Mouse (Mus musculus) embryo, embryonic 10.5 days (tissue): Measurements from ENCODE around the gene Vdac1.

Source experiments
- DNase-seq: peaks from one replicate; pipeline ENCODE4 v3.0.0-alpha.2; 2015; ENCODE audit warnings: low spot score

Gene Vdac1

DNA sequence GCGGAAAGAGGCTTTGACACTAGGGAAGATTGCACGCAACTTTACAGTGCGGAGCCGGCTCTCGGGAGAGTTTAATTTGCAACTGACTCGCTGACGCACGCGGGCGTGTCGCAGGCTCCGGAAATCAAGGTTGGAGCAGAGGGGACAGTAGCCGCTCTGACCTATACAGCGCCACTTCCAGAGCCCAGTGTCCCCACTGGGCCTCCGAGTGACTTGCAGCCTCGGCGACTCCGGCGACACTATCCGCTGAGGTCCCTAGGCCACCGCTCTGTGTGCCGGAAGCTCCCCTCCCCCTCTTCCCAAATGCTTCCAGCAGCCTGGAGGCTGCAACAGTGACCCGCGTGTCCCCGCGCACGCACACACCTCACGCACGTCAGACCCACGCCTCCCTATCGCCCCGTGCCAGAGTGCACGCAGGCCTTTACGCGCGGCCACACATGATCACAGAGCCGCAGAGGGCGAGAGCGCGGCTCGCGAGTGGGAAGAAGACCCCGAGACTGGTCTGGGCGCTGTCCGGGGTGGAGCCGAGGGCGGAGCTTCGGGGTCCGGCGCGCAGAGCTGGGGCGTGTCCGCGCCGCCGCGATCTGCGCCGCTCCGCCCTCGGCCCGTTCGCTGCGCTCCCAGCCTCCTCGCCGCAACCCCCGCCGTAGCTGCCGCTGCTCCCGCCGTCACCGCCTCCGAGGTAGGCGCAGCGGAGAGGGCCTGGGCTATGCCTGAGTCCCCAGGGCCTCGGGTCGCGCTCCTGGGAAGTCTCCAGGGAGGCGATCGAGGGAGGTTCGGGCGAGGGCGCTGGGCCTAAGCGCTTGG is at the start of gene Vdac1:
TSS of gene Vdac1 (plus strand) at position 390 of the 807 bp plus-strand sequence.
- peak; percentile 90 for DNase-seq

DNA sequence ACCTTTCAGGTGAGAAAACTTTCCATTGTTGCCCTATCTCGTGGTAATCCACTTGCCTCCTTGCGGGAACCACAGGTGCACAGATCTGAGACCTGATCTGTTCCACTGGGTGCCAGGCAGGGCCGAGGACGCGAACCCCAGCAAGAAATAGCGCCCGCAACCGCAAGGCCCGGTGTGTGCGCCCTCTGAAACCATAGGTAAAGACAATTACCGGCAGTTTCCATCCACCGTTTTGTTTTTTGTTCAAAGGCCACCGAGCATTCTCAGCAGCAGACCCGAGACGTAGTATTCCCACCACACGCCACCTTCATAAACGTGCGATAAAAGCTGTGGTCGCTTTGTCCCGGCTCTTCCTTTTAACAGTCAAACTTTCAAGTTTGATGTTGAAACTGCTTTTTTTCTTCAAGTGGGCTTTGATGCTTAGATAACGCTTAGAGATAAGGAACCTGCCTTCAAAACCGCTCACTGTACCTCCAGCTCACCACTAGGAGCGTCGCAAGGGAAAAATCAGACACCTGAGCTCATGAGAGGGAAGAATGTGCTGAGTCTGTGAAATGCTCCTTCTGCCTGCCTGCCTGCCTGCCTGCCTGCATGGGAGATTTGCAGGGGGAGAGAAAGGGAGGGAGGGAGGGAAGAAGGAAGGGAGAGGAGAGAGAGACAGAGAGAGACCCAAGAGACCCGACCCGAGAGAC is 46.4 kb upstream of the Vdac1 start:
- peak; percentile 40 for DNase-seq

DNA sequence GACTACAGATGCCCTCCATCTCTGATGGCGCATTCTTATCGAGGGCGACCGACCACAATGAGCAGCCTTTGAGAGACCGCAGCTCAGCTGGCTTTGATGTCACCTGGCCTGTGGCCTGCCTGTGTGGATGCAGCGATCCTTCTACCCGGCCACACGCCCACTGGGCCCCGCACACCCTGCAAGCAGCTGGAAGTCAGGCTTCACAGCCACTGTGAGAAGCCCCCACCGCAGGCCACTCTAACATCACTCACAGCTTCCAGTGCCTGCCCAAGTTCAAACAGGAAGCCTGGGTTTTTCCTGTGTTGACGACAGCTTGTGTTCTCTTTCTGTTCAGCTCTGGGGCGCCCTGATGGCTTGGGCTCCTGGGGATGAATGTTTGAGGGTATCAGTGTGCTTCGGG is 42.2 kb upstream of the Vdac1 start:
- DNase-seq: no peak

DNA sequence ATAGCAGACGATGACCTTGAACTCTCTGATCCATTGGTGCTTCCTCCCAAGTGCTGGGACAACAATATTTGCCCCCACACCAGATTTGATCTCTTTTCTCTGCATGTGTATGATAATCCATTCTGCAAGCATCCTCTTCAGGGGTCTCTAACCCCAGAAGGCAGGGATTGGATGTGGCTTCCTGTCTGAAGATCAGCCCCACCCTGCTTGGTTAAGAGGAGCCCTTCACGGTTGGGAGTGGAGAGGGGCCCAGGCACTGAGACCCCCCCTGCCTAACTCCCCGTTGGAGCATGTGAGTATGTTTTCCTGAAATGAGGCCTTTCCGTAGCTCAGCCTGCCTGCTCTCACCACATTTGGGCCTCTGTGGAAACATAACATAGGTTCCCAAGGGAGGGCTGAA is 41.0 kb upstream of the Vdac1 start:
- DNase-seq: no peak

DNA sequence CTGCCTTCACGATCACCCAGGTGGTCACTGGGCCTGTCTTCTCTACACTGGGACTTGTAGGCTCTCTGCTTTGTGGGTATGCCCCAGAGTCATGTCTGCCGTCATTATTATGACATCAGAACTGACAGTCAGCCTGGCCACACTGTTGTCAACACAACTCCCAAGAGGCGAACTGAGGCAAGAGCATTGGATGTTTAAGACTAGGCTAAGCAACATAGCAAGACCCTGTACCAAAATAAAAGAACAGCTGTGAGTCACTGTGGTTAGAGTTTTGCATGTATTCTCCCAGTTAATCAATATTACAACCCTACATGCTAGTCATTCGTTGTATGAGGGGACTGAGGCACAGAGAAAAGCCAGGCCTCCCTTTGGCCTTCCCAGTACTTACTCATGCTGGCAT is 40.1 kb upstream of the Vdac1 start:
- no peak for DNase-seq

DNA sequence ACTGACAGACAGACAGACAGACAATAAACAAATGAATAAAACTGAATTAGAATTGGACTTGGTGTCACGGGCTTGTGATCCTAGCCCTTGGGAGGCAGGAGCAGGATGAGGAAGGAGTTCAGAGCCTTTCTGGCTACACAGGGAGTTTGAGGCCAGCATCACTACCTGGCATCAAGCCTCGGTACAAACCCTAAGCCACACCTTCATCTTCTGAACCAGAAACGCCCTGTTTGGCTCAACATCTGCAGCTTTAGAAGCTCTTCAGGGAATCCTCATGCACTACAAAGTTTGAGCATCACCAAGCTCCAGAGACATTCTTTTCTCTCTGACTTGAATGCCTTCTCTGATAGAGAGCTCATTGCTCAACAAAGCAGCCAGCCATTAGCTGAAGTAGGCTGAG is 39.1 kb upstream of the Vdac1 start:
- DNase-seq: no peak

DNA sequence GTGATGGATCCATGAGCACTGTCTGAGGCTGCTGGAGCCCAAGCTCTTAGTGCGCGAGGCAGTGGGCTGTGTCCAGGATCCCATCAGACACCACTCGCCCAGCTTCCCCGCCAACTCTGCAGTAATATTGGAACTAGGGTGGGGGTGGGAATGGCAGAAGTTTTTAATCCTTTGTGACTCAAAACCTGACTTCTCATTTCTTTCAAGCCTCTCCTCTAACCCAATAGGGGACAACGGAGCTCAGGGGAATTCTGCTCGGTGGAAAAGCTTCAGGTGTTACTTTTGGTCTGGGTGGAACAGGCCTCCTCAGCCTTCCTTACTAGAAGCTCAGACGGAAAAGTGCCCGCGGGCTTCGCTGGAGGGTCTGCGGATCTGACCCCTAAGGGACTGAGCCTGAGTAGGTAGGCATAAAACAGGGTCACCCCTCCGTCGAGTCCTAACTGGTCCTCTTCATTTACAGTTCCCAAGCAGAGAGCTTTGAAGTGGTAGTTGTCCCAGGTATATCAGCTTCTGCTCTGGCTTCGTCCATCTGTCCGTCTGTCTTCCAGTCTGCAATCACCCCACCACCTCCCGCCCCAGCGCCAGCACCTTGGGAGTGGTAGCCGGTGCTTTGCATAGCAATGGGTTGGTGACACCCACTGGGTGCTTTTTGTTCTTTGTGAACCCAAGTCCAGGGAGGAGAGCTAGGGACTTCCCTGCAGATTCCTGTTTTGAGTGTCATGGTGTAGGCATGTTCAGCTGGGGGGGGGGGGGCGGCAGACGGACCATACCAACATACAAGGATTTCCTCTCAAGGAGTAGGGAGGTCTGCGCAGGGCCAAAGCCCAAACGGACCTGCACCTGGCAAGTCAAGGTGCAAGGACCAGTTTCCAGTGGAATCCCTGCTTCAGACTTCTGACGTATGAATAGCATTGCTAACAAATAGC is 36.0 kb upstream of the Vdac1 start:
- no peak for DNase-seq

DNA sequence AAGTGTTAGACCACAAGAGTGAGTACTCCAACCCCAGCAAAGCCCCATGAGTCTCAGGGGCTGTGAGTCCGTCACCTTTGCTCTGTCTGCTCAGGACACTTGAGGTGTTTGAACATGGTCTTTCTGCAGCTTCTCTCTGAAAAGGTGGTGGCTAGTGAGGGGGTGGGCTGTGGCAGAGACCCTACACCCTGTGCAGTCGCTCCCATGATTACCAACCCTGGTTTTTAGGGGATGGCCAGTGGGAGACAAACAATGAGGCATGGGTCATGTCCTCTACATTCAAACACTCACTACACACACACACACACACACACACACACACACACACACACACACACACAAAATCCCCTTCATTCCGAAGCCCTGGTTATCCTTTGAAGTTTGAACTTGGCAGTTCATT is 33.3 kb upstream of the Vdac1 start:
- no peak for DNase-seq

DNA sequence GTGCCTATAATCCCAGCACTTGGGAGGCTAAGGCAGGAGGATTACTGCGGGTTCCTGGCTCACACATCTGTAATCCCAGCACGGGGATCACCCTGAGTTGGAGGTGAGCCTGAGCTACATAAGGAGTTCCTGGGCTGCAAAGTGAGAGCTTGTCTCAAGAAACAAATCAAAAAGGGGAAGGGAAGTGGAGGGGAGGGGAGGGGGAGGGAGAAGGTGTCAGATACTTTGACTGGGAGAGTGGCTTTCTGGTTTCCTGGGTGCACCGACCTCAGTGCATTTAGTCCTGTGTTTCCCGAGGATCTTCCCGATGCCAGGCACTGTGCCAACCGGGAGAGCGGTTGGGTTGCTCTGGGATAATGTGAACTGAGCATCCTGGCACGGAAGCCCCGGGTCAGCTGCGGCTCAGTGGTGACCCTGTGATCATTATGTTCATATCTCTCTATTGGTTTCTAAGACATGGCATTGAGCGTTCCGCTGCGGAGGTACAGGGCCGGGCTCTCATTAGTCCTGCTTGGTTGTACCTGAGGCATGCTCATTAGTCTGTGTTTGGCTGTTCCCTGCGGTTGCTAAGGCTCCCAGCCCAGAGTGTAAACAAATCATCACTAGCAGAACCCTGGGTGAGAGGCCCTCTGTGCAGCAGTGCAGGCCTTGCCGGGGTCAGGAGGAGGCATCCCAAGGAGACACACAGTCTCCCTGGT is 28.1 kb upstream of the Vdac1 start:
- peak; percentile 38 for DNase-seq

DNA sequence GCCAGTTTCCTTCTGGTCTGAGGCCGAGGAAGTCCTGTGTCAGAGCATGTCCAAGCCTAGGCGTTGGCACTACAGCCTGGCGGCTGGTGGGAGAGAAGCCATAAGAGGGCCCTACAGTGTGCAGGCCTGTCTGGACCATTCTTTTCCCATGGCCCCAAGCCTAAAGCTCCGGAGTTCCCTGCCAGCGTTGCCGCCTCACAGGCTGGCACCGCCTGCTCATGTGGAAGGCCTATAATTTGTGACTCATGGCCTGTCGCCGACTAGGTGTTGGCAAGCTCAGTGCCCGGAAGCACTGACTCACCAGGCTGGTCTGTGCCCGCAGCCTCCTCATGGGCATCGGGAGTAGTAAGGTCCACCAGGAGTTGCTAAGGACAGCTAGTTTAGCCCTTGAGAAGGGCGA is 27.0 kb upstream of the Vdac1 start:
- DNase-seq: no peak

DNA sequence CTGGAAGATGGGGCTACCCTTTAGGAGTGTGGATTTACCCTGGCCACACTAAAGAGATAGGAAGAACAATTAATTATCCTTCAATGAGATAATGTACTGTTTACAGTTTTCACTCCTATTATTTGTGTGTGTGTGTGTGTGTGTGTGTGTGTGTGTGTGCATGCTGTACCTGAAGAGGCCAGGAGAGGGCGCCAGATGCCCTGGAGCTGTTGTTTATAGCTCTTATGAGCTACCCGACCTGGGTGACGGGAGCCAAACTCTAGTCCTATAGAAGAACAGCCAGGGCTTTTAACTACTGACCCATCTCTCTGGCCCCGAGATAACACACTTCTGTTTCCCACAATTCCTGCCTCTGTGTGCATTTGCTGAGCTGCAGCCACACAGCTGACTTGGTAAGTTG is 25.4 kb upstream of the Vdac1 start:
- no peak for DNase-seq

DNA sequence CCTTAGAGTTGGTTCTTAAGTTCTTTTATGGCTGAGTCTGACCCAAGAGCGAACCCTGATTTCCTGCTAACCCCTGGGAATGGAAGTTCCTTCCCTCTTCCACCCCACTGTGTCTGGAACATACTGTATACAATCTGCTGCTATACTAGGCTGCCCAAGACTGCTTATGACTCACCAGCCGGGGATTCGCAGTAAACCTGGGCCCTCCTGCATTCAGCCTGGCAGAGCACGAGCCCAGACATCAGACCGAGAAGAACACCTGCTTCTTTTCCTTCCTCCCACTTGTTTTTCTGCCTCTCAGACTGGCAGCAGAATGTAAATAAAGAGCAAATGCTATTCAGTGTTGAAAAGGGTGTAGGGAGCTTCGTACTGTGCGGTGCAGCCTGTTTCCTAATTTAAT is 24.7 kb upstream of the Vdac1 start:
- no peak for DNase-seq

DNA sequence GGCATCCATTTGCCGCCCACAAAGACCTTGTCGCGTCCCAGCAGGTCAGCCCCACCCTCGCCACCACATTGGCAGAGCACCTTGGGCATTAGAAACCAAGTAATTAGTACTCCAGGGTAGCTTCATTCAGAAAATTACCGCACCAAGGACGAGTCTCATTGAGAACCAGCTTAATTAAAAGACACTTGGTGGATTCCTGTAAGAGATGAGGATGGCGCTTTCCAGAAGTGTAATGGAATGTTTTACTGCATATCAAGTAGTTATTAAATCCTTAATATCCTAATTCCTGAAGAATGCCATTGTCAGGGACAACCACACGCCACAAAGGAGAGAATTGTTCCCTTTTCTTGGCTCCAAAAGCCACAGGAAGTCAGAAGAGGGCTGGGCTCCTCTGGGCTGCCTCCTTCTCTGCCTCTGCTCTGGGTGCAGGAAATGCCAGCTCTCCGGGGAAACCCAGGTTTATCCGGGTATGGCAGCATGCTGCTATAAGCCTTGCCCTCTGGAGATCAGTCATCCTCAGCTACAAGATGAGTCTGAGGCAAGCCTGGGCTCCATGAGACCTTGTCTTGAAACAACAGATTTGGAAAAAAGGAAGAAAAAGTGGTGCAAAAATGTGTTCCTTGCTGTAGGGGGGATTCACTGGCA is 22.9 kb upstream of the Vdac1 start:
- DNase-seq: no peak

DNA sequence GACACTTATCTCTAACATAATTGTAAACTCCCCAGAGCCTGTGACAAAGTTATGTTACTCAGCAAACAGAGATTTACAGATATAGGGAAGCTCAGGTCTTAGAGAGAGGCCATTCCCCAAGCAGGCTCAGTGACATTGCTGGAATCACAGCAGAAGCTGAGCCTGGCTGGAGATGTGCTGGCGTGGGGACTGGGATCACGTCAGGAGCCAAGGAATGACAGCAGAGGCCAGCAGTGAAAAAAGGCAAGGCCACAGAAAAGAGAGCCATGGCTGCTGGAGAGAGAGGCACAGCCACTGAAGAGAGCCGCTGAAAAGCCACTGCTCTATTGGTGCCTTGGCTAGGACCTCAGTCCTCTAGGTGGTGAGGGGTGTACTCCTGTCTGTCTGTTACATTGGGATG is 22.3 kb upstream of the Vdac1 start:
- no peak for DNase-seq

DNA sequence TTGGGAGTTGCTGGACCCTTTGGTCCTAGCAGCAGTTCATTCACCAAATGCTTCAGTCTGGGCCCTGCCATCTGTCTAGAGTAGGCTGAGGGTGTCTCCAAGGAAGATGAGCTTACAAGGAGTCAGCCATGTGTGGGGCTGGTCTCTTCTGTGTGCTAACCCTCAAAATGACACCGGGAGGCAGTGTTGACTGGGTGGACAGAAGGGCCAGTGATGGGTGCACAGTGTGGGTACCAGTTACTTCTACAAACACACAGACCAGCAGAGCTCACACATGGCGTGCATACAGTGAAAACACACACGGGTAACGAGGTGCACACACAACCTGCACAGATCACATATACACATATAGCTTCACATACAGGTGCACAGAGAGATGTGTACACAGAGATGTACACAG is 21.6 kb upstream of the Vdac1 start:
- DNase-seq: no peak

DNA sequence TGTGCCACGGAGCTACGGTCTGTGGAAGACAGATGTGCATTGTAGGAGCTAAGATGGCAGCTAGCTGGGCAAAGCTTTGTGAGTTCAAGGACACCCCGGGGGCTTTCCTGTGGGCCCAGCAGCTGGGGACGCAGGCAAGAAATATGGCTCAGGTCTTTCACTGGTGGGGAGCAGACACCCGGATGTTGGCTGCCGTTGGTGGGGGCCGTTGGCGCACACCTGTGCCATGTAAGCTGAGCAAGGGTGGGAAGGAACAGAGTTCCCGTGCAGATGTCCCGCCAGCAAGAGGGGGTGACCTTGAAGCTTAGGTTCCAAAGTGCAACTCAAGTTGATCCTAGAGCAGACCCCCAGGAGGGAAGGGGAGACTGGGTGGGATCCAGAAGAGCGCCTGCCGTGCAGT is 21.1 kb upstream of the Vdac1 start:
- no peak for DNase-seq

DNA sequence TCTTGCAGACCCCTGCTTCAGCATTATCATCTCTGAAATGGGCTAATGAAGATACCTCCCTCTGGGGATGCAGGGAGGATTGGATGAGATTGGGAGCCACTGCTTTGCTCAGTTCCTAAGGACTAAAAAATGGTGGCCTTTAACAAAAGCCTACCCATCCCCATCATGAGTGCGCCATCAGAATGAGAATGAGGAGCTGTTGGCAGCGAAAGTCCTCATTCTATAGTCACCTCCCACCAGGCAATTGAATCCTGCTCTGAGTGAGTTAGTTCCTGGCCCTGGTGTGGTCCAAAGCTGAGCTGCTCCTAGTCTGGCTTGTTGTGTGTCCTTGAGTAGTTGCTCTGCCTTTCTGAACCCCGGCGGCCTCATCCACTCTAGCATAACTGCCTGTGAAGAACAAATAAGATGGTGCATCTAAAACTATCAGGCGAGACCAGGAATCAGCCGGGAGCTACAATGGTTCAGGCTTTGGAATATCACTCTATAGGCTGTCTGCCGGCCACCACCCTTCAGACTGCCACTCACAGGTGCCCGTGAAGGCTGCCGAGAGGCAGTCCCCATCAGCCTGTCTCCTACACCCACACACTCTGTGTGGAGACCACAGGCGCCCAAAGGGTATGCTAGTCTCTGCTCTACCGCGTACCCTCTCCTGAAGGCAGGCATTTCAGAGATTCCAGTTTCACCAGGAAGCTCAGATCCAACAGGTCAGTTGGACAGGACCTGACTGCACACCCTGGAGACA is 20.4 kb upstream of the Vdac1 start:
- no peak for DNase-seq

DNA sequence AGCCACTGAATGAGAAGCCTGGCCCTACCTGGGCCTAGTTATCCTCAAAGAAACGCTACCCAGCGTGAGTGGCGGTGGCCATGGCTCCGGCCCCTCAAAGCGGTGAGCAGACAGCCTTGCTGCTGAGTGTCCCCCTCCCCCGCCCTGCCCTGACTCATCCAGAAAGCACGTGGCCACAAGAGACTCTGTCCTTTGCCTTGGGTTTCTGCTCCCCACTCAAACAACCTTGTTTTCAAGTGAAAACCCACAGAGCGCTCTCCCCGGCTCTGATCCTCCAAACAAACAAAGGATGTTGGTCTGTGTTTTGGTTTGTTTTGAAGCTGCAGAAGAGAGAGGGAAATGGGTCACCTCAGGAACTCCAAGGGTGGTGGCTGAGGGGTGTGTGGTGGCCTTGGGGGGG is 19.7 kb upstream of the Vdac1 start:
- no peak for DNase-seq

DNA sequence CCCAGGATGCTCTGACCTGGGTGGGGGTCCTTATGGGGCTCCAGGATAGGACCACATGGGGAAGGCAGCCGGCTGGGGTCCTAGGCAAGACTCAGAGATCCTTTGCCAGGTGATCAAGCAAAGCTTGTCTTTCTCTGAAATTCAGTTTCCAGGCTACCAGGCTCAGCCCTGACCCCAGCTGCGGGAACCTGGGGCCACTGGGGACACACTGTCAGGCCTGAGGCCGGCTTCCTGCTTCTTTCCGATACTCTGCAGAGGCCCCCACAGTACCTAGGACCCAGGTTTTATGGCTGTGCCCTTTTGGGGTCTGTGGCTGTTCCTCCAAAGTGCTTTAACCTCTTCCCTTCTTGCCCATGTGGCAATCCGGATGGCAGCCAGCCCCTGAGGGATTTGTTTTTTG is 19.2 kb upstream of the Vdac1 start:
- no peak for DNase-seq

DNA sequence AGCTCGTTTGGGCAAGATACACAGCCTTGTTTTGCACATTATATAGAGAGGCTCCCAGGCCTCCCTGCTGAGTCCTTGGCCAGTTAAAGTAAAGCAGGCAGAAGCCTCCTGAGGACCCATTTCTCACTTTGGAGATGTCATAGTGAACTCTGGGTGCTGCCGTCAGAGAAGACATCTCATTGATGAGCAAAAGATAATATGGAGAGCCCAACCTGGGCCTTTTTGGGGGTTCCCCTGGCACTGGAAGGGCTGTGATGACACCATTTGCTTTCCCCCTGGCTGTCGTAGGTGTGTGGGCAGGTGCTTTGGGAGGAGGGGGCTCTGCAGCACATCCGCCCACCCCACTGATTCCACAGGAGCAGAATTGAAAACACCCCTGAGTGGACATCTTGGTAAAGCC is 18.4 kb upstream of the Vdac1 start:
- DNase-seq: no peak

DNA sequence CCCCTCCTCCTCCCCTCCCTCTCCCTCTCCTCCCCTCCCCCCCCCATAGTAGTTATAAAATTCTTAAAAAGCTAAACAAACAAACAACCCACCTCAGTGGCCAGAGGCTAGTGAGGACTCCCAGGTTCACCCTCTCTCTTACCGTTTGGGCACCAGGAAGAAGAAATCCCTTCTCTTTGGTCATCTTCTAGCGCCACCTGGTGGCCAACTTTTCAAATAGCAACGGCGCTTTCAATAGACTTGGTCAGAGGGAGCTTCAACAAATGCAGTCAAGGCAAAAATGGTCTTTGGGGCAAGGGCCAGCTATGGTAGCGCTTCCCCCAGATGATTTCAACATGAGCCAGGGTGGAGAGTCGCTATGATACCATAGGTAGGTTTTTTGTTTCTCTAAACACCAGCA is 17.5 kb upstream of the Vdac1 start:
- DNase-seq: peak; percentile 95
